Mouse (Mus musculus): ENCODE measurements at regions not wholly inside any gene's neighbourhood (a gene's known extent, or its start where the extent isn't known, plus 50 kb on each side); places are given as distances from the start of the nearest gene placed in this dataset.
A peak's percentile ranks its signal among the peaks of the same experiment; 100 is the strongest.

DNA sequence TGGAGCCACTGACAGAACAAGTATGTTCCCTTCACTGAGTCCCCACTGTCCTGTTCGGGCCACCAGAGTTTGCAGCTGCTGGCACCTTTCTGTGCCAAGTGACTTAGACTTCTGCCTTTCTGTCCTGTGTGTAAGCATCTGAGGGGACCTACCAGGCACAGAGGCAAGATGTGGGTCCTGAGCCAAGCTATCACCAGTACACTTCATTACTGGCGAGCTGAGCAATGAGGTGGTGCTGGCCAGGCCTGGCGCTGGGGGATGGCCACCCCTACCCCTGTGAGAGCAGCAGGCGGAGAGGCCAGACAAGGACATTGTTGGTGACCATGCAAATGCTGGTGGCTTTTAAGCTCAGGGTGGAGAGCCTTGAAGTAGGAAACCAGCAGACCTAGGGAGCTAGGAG lies 87.6 kb upstream of the Mrps6 start:
- H3K27me3 ChIP-seq (ENCODE audit: control insufficient read depth, insufficient read depth, low read length): no peaks in the 10 kb centered on the region
- no peaks in the 10 kb centered on the region; the same call in 1 of the 2 replicates for H3K4me1 ChIP-seq (ENCODE audit: control insufficient read depth, insufficient read depth, low read length)
- no peak for ATAC-seq (ENCODE audit: low read depth)
- no peak overlapping the region for H3K4me3 ChIP-seq (ENCODE audit: low read depth, low read length)
- H3K36me3 ChIP-seq (ENCODE audit: control insufficient read depth, insufficient read depth, low read length): no peaks in the 10 kb centered on the region
- H3K27ac ChIP-seq (ENCODE audit: low read depth, low read length): no peak overlapping the region; the same call in 1 of the 2 replicates
- H3K4me2 ChIP-seq (ENCODE audit: low read depth, low read length): no peak overlapping the region
- 88% methylated on average over 4 of the region's 4 CpGs for WGBS
- H3K9me3 ChIP-seq (ENCODE audit: control insufficient read depth, low read length): no peaks in the 10 kb centered on the region
- H3K9ac ChIP-seq (replicated peaks; ENCODE audit: low read depth, low read length): no peak overlapping the region

DNA sequence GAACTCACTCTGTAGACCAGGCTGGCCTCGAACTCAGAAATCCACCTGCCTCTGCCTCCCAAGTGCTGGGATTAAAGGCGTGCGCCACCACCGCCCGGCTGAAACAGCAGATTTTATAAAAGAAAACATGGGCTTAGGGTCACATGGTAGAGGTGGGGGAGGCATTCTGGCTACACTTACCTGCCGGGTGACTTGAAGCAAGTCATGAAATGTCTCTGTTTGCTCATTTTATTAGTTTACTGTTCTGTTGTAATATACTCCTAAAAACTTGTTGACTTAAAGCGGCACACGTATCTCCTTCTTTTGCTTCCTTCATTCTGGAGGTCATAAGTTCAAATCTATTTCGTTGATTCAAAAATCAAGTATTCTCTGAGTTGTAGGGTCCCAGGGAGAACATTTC lies 84.9 kb upstream of the Mrps6 start:
- ATAC-seq (ENCODE audit: low read depth): no peak
- H3K4me3 ChIP-seq (ENCODE audit: low read depth, low read length): no peak overlapping the region
- no peak overlapping the region for H3K9ac ChIP-seq (replicated peaks; ENCODE audit: low read depth, low read length)
- no peak overlapping the region for H3K4me2 ChIP-seq (ENCODE audit: low read depth, low read length)
- 93% methylated on average over 8 of the region's 9 CpGs for WGBS
- no peaks in the 10 kb centered on the region for H3K36me3 ChIP-seq (ENCODE audit: control insufficient read depth, insufficient read depth, low read length)
- H3K4me1 ChIP-seq (ENCODE audit: control insufficient read depth, insufficient read depth, low read length): no peaks in the 10 kb centered on the region; the same call in 1 of the 2 replicates
- no peak overlapping the region for H3K27ac ChIP-seq (ENCODE audit: low read depth, low read length)
- H3K9me3 ChIP-seq (ENCODE audit: control insufficient read depth, low read length): no peaks in the 10 kb centered on the region
- H3K27me3 ChIP-seq (ENCODE audit: control insufficient read depth, insufficient read depth, low read length): no peaks in the 10 kb centered on the region

DNA sequence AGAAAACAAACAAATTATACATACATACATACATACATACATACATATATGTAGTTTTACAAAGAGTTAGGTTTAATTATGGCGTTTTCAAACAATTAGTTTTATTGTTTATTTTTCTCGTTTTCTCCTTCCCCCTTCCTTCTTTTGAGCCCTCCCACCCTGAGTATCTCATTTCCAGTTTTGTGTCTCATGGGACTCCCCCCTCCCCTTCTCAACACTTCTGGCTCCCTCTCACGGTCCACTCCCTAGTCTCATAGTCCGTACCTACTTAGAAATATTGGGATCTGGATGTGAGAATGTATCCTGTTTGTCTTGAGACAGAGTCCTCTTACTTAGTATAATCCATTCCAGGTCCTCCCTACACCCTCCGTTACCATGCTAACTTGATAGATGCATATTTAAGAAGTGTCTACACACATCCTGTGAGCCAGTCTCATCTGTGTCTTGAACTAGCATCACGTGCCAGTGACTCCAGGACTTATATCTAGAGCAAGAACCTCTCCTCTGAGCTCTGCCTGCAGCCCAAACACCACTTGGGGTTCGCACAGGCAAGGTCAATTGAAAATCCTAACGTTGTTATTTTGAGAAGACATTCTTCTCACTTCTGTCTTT lies 81.8 kb upstream of the Mrps6 start:
- no peak overlapping the region for H3K4me2 ChIP-seq (ENCODE audit: low read depth, low read length)
- H3K9ac ChIP-seq (replicated peaks; ENCODE audit: low read depth, low read length): no peak overlapping the region
- 78% methylated on average over 8 of the region's 8 CpGs for WGBS
- H3K9me3 ChIP-seq (ENCODE audit: control insufficient read depth, low read length): no peaks in the 10 kb centered on the region
- H3K4me3 ChIP-seq (ENCODE audit: low read depth, low read length): no peak overlapping the region
- no peak overlapping the region for H3K27ac ChIP-seq (ENCODE audit: low read depth, low read length)
- no peaks in the 10 kb centered on the region for H3K27me3 ChIP-seq (ENCODE audit: control insufficient read depth, insufficient read depth, low read length)
- no peaks in the 10 kb centered on the region for H3K36me3 ChIP-seq (ENCODE audit: control insufficient read depth, insufficient read depth, low read length)
- no peaks in the 10 kb centered on the region for H3K4me1 ChIP-seq (ENCODE audit: control insufficient read depth, insufficient read depth, low read length)
- no peak for ATAC-seq (ENCODE audit: low read depth)

DNA sequence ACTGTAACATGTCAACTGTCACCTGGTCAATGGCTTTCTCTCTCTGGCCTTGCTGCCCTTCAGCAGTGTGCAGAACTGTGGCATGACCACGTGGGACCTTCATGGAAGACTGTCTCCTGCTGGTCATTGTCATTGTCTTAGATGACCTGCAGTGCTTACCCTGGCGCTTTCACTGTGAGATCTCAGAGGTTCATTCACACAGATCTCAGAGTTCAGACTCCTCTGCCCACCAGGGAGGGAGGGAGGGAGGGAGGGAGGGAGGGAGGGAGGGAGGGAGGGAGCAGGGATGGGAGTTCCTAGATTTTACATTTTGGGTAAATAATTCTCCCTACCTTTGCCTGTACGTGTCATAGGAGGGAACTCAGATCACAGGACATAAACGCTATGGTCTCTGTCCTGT lies 79.6 kb upstream of the Mrps6 start:
- Histone ChIP-seq H3K4me1 (ENCODE audit: control insufficient read depth, insufficient read depth, low read length) (no peaks in the 10 kb centered on the region), H3K9me3 (ENCODE audit: control insufficient read depth, low read length) (no peaks in the 10 kb centered on the region), H3K36me3 (ENCODE audit: control insufficient read depth, insufficient read depth, low read length) (no peaks in the 10 kb centered on the region), H3K27ac (ENCODE audit: low read depth, low read length) (no peak overlapping the region), H3K9ac (replicated peaks; ENCODE audit: low read depth, low read length) (no peak overlapping the region), H3K4me2 (ENCODE audit: low read depth, low read length) (no peak overlapping the region), H3K27me3 (ENCODE audit: control insufficient read depth, insufficient read depth, low read length) (no peaks in the 10 kb centered on the region), H3K4me3 (ENCODE audit: low read depth, low read length) (no peak overlapping the region)
- 13% methylated on average over 4 of the region's 4 CpGs for WGBS
- no peak for ATAC-seq (ENCODE audit: low read depth)

DNA sequence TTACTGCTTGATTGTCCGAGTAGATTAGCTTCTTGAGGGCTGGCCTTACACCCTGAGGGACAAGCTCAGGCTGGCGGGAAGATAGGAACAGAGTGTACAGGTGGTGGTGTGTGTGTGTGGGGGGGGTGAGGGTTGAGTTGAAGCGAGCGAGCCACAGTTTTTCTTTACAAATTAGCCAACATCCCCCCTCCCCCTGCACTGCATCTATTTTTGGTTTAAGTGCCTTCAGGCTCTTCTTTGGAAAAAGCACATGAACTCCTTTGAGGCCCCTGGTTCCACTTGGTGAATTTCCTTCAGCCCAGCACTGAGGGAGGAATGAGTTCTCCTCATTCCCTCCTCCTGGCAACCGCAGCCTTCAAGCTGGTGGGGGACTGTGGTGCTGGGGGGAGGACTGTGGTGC lies 79.2 kb upstream of the Mrps6 start:
- WGBS: 23% methylated on average over 5 of the region's 5 CpGs
- no peaks in the 10 kb centered on the region for H3K36me3 ChIP-seq (ENCODE audit: control insufficient read depth, insufficient read depth, low read length)
- H3K4me2 ChIP-seq (ENCODE audit: low read depth, low read length): no peak overlapping the region
- no peak overlapping the region for H3K27ac ChIP-seq (ENCODE audit: low read depth, low read length)
- H3K9ac ChIP-seq (replicated peaks; ENCODE audit: low read depth, low read length): no peak overlapping the region
- H3K9me3 ChIP-seq (ENCODE audit: control insufficient read depth, low read length): no peaks in the 10 kb centered on the region
- ATAC-seq (ENCODE audit: low read depth): no peak
- no peaks in the 10 kb centered on the region for H3K4me1 ChIP-seq (ENCODE audit: control insufficient read depth, insufficient read depth, low read length)
- H3K27me3 ChIP-seq (ENCODE audit: control insufficient read depth, insufficient read depth, low read length): no peaks in the 10 kb centered on the region
- H3K4me3 ChIP-seq (ENCODE audit: low read depth, low read length): no peak overlapping the region

DNA sequence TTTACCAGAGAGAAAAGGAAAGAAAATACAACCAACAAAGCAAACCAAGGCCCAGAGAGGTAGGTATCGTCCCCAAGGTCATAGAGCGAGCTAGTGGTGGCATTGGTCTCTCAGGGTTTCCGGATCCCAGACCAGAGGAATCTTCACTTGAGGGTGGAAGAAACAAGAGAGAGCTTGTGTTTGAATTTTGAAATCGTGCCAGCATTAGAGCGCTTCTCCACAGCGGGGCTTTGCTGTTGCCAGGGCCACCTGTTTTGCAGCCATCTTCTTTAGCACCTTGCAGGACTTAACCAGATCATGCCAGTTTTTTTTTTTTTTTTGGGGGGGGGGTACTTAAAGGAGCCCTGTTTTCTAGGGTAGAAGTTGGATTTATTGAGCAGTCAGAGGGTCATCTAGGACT lies 77.6 kb upstream of the Mrps6 start:
- no peaks in the 10 kb centered on the region for H3K9me3 ChIP-seq (ENCODE audit: control insufficient read depth, low read length)
- no peak for ATAC-seq (ENCODE audit: low read depth)

DNA sequence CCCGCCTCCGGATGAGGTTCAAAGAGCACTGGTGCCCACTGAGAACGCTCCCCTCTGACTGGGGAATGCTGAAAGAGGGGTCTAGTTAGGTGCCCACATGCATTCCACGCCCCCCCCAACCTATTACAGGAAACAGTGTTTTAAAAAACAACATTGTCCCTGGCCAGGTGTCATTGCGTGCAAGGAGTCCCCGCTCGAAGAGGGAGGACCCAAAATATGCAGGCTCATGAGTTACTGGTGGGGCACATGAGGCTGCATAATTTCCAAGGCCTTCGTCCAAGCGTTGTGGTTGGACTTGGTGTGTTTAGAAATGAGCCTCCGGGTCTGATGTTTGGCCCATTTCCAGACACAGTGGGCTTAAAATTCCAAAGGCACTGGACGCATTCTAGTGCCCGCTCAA lies 72.9 kb upstream of the Mrps6 start:
- no peaks in the 10 kb centered on the region for H3K36me3 ChIP-seq (ENCODE audit: control insufficient read depth, insufficient read depth, low read length)
- no peak overlapping the region for H3K9ac ChIP-seq (replicated peaks; ENCODE audit: low read depth, low read length)
- no peak overlapping the region for H3K4me3 ChIP-seq (ENCODE audit: low read depth, low read length)
- no peak overlapping the region for H3K4me2 ChIP-seq (ENCODE audit: low read depth, low read length)
- no peak for ATAC-seq (ENCODE audit: low read depth)
- 90% methylated on average over 12 of the region's 12 CpGs for WGBS
- H3K27me3 ChIP-seq (ENCODE audit: control insufficient read depth, insufficient read depth, low read length): no peaks in the 10 kb centered on the region
- no peak overlapping the region for H3K27ac ChIP-seq (ENCODE audit: low read depth, low read length)
- H3K4me1 ChIP-seq (ENCODE audit: control insufficient read depth, insufficient read depth, low read length): no peaks in the 10 kb centered on the region
- H3K9me3 ChIP-seq (ENCODE audit: control insufficient read depth, low read length): no peaks in the 10 kb centered on the region

More for the DNA sequence above, 77.6 kb upstream of the Mrps6 start:
- Histone ChIP-seq H3K4me1 (ENCODE audit: control insufficient read depth, insufficient read depth, low read length) (no peaks in the 10 kb centered on the region), H3K4me3 (ENCODE audit: low read depth, low read length) (no peak overlapping the region), H3K27me3 (ENCODE audit: control insufficient read depth, insufficient read depth, low read length) (no peaks in the 10 kb centered on the region), H3K9ac (replicated peaks; ENCODE audit: low read depth, low read length) (no peak overlapping the region), H3K27ac (ENCODE audit: low read depth, low read length) (no peak overlapping the region), H3K4me2 (ENCODE audit: low read depth, low read length) (no peak overlapping the region), H3K36me3 (ENCODE audit: control insufficient read depth, insufficient read depth, low read length) (no peaks in the 10 kb centered on the region)
- 76% methylated on average over 6 of the region's 6 CpGs for WGBS

DNA sequence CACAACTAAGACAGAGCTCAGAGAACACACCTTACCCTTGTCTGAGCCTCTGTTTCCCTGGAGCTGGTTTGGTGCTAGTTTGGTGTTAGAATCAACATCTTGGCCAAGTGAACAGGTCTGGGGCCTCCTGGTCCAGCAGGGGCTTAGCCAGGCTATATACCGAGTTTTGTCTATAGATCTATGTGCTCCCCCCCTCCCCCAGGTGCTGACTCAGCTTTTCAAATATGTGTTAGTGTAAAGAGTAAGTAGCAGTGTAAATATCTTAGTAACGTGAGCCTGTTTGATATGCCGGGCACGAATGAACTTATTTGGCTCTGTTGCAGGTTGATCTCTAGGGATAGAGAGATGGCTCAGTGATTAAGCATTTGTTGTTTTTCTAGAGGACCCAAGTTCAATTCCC lies 68.7 kb upstream of the Mrps6 start:
- H3K36me3 ChIP-seq (ENCODE audit: control insufficient read depth, insufficient read depth, low read length): no peaks in the 10 kb centered on the region
- H3K4me2 ChIP-seq (ENCODE audit: low read depth, low read length): no peak overlapping the region
- H3K27me3 ChIP-seq (ENCODE audit: control insufficient read depth, insufficient read depth, low read length): no peaks in the 10 kb centered on the region
- no peak overlapping the region for H3K27ac ChIP-seq (ENCODE audit: low read depth, low read length)
- 92% methylated on average over 4 of the region's 4 CpGs for WGBS
- H3K9ac ChIP-seq (replicated peaks; ENCODE audit: low read depth, low read length): no peak overlapping the region
- H3K4me3 ChIP-seq (ENCODE audit: low read depth, low read length): no peak overlapping the region
- no peaks in the 10 kb centered on the region for H3K9me3 ChIP-seq (ENCODE audit: control insufficient read depth, low read length)
- H3K4me1 ChIP-seq (ENCODE audit: control insufficient read depth, insufficient read depth, low read length): no peaks in the 10 kb centered on the region
- ATAC-seq (ENCODE audit: low read depth): no peak

DNA sequence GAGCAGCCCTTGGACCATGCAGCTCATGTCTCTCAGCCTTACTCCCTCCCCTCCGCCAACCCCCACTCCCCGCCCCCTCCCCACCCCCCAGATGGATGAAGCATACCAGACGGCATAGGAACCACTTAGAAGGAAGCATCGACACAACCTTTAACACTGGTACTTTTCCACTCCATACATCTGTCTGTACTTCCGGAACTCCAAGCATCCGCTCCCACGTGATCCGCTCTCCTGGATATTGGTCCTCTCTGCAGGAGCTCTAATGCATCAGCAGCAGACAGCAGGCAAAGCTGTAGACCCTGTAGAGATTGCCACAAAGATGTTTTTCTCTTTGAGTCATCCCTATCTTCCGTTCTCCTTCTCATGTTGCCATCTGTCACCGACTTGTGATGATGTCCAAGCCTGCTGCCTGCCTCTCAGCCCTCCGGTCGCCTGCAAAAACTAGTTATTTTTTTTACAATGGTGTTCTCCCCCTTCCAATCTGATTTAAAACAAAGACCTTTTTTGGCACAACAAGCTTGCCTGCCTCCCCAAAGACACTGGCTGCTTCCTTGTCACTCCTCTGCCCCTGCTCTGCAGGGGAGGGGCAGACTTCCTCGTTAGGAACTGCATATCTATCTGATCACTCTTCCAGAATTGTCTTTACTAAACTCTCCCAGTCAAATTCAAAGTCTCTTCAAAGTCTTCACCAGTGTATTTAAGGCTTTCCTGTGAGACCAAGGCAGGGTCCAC lies 62.4 kb upstream of the Mrps6 start:
- Histone ChIP-seq H3K36me3 (ENCODE audit: control insufficient read depth, insufficient read depth, low read length) (no peaks in the 10 kb centered on the region), H3K9ac (replicated peaks; ENCODE audit: low read depth, low read length) (no peak overlapping the region), H3K9me3 (ENCODE audit: control insufficient read depth, low read length) (no peaks in the 10 kb centered on the region), H3K27me3 (ENCODE audit: control insufficient read depth, insufficient read depth, low read length) (no peaks in the 10 kb centered on the region), H3K27ac (ENCODE audit: low read depth, low read length) (no peak overlapping the region), H3K4me3 (ENCODE audit: low read depth, low read length) (no peak overlapping the region), H3K4me2 (ENCODE audit: low read depth, low read length) (peak overlapping the region; percentile 31), H3K4me1 (ENCODE audit: control insufficient read depth, insufficient read depth, low read length) (no peaks in the 10 kb centered on the region)
- ATAC-seq (ENCODE audit: low read depth): peak; percentile 54; the same call in 1 of the 2 replicates
- WGBS: 31% methylated on average over 13 of the region's 13 CpGs

Measured in neural tube, embryonic 14.5 days (tissue).